Mouse (Mus musculus): Measurements from ENCODE around the gene Gm17349. TPM values are rescaled to one million over a fixed set of nuclear protein-coding genes. Genes with fewer than 3 reads are reported as not detected.
A peak's percentile ranks its signal among the peaks of the same experiment; 100 is the strongest.

Gm17349 gene
- total RNA-seq, 2 experiments from 2014 or later: not detected

DNA sequence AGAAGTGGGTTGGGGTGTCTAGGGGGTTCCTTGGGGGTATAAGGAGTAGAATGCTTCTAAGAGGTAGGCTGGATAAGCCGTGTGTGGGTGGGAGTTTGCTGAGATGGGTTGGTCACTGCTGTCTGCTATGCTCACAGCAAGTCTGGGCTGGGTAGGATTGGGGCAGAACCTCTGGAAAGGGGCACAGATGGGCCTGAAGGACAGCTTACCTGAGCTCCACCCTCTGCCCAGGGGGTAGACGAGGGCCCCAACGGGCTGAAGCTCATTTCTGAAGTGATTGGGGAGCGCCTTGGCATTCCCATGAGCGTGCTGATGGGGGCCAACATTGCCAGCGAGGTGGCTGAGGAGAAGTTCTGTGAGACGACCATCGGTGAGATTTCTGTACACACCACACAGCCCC, 14.6 kb upstream of the Gm17349 start:
- no peak for ATAC-seq (replicated peaks; ENCODE audit: low FRiP score, poor library complexity, severe bottlenecking)

DNA sequence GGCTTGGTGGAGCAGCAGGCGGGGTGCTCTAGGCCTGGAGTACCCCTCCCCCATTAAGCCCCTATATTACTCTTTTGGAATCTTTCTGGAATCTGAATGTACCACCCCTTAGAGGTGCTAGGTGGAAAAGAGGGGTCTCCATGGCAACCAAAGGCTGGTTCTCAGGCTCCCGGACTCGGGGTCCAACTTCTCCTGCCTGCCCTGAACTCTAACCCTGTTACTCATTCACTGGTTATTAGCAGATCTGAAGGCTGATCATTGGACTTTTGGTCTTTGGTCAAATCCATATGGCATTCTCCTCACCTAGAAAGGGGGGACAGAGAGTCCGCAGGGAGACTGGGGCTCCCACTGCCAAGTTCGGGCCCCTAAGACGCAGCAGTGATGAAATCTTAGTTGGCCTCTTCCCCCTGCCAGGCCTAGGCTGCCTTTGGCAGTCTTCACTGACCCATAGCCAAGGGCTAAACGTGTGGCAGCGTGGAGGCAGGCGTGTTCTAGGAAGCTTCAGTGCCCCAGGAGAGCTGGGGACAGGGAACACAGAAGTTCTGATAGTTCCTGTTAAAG, 13.3 kb upstream of the Gm17349 start:
- ATAC-seq (replicated peaks; ENCODE audit: low FRiP score, poor library complexity, severe bottlenecking): no peak

DNA sequence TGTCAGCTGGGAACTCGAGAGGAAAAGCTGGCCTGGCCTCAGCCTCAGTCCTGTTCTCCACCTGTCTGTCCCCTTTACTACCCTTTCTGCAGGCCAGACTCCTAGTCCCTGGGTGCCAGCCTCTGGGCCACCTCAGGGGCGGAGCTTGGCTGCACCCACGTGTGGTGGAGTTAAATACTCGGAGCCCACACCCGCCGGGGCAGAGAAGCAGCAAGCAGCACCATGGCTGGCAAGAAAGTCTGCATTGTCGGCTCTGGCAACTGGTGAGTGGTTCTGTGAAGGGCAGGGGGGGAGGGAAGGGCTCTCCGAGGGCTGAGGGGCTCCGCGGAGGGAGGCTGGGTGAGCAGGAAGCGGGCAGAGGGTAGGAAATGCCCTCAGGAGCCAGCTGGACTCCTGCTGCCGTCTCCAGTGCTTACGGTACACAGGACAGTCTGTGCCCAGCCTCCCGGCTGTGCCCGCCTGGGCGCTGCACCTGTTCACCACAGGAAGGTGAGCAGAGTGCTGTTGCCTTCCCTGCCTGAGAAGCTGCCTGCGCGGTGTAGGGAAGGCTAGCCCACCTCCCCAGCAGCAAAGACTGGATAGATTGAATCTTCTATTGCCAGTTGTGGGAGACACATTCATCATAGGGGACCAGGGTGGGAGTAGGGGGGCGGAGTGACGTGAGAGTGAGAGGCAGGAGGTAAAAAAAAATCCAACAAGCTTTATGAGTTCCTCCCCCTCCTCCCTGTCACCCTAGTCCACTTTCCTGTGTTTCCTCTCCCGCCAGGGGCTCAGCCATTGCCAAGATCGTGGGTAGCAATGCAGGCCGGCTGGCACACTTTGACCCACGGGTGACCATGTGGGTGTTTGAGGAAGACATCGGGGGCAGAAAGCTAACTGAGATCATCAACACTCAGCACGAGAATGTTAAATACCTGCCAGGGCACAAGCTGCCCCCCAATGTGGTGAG, 12.4 kb upstream of the Gm17349 start, which contains the start of gene Gpd1:
Gene Gpd1 (plus strand): TSS at position 130 of the 949 bp plus-strand sequence.
- no peak for ATAC-seq (replicated peaks; ENCODE audit: low FRiP score, poor library complexity, severe bottlenecking)

DNA sequence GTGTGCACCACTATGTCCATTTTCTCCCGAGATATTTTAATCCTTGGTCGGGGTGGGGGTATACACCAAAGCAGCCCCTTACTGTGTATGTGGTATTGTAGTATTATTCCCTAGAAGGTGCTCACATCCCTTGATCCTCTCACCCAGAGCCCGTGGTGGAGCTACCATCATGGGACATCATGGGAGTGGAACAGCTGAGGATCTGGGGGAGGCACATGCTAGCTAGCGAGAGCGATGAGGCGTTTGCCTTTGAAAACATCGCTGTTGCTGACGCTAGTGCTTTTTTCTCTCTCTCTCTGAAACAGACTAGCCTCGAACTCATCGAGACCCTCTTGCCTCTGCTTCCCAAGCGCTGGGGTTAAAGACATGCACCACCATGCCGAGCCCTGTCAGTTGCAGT, 11.5 kb upstream of the Gm17349 start:
- no peak for ATAC-seq (replicated peaks; ENCODE audit: low FRiP score, poor library complexity, severe bottlenecking)

DNA sequence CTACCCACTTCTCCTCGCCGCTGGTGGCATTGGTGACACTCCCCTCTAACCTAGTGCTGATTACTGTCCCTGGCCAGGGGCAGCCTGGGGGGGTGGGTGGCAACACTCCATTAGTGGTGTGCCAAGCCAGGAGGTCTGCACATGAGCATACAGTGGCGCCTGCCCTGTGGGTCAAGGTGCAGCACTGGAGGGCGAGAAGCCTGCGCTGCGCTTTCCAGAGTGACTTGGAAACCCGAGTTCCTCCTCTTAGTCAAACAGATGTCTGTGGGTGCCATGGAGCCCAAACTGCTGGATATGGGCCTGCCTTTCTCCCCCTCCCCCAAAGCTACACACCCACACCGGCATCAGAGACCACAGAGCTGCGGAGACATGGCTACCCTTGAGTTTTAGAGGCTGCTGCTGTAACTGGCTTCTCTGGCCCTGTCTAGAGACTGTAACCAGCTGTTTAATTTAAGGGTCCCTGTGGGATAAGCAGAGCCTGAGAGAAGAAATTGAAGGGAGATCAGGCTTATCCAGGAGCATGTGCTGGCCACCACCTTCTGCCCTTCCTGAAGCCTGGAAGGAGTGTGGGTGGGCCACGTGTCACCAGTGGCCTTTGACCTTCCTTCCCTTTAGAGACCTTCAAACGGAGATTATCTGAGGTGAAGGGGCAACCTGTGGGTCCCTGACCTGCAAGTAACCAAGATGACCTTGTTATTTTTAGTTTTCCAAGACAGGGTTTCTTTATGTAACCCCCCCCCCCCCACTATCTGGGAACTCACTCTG, 10.9 kb upstream of the Gm17349 start:
- ATAC-seq (replicated peaks; ENCODE audit: low FRiP score, poor library complexity, severe bottlenecking): peak; percentile 16

DNA sequence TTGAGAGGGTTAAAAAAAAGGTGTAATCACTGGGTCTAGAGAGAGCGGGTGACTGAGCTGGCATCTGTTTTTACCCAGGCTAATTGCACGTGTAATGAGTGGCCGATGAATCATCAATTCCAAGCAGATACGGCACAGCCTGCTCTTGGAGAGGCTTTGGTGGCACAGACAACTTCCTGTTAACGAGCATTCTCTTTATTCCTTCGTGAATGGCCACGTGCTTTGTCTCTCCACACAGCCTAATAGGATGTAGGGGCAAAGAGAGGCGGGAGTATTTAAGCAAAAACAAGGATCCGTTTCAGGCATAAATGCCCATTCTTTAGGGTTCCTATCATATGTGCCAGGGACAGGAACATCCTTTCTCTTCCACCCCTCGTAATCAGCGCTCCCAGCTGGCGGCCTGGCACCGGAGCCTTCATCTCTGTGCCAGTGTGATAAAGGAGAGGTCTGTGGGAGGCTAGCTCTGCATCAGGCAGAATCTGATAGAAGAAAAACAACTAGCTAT, 10.1 kb upstream of the Gm17349 start:
- ATAC-seq (replicated peaks; ENCODE audit: low FRiP score, poor library complexity, severe bottlenecking): peak; percentile 86

DNA sequence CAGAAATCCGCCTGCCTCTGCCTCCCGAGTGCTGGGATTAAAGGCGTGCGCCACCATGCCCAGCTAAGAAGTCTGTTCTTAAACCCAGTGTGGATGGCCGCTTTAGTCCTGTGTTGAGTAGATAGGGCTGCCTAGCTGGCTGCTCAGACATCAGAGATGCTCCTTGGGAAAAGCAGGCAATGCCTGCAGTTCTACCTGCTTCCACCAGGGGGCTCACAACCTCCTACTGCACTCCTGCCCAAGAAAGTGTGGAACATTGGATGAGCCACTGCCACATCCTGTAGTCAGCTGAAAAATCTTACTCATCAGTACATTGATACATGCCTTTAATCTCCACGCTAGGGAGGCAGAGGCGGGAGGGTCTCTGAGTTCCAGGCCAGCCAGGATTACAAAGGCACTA, 9.6 kb upstream of the Gm17349 start:
- ATAC-seq (replicated peaks; ENCODE audit: low FRiP score, poor library complexity, severe bottlenecking): peak; percentile 74

DNA sequence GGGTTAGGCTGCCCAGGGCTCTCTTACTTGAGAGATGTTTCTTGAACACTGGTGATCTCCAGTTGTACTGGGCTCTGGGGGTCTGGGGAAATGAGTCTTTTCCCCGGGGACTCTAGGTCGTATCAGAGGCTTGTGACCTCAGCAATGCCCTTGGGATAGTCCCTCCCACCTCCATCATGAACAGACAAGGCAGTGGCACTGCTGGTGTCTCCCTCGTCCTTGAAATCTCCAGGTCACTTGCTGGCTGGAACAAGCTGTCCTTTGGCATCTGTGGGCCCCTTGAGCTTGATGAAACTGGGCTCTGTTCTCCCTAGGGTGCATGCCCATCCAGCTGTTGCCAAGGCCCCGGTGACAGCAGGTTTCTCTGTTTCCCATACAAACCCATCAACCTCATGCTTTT, 8.9 kb upstream of the Gm17349 start:
- ATAC-seq (replicated peaks; ENCODE audit: low FRiP score, poor library complexity, severe bottlenecking): no peak

DNA sequence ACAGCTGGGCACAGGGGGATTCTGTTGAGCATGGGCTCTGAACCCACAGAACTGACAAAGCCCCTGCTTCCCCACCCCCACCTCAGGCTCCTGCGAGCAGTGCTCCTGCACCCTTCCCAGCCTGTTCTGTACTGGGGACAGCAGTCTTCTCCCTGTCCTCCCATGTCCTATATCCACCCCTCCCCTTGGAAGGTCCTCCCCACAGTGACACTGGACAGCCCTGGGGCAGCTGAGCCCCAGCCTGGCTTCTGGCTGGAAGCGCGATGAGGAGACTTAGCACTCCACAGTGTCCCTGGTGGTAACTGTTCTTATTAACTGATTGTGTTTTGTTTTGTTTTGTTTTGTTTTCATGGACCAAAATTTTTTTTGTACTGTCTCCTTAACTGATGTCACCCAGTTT, 8.3 kb upstream of the Gm17349 start:
- ATAC-seq (replicated peaks; ENCODE audit: low FRiP score, poor library complexity, severe bottlenecking): no peak

DNA sequence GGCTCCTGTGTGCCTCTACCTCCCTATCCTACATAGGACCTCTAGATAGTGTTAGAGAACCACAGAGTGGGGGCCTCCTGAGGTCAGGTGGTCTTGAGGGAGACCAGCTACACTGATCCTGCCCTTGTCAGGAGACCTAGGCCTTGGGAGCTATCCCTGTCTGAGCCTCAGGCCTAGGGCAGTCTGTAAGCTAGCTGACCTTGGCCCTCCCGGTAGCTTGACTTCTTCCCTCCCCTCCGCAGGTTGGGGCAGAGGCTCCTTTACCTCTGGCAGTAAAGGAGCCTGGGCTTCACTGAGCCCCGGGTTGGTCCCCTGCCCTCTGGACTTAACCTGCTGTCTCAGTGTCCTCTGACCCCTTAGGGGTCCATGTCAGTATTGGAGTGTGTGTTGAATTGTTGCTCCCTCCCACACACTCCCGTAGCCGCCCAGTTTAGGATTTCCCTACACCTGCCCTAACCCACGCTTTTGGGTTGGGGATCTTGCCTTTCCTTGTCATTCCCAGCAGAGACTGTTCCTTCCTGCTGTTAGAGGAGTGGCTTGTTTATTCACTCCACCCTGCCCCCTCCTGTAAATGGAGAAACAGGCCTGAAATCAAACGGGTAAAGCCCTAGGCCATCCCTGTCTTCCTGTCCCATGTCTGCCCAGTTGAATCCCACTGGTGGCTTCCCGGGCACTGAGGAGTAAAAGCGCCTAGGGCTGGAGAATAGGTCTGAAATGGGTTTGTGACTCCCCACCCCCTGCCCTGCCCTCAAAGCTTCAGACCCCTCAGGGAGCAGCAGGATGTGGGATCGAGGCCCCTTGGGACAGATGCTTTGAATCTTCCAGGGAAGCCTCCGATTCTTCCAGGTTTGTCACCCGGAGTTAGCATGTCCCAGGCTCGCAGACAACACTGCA, 7.6 kb upstream of the Gm17349 start:
- no peak for ATAC-seq (replicated peaks; ENCODE audit: low FRiP score, poor library complexity, severe bottlenecking)

DNA sequence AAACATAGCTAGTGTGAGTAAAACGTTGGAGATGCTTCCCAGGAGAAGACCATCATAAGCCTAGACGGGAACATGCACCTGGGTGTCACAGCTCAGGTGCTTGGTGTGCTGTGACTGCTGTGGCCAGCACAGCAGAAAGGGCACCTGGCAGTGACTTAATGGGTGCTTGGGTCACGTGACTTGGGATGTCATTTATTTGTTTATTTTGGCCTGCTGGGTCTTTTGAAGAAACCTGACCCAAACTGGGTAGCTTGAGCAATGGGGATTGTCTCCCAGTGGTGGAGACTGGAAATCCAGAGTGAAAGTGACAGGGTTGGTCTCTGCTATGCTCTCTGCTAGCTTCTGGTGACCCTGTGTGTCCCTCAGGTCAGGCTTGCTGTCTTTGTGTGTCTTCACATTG, 6.2 kb upstream of the Gm17349 start:
- ATAC-seq (replicated peaks; ENCODE audit: low FRiP score, poor library complexity, severe bottlenecking): no peak

DNA sequence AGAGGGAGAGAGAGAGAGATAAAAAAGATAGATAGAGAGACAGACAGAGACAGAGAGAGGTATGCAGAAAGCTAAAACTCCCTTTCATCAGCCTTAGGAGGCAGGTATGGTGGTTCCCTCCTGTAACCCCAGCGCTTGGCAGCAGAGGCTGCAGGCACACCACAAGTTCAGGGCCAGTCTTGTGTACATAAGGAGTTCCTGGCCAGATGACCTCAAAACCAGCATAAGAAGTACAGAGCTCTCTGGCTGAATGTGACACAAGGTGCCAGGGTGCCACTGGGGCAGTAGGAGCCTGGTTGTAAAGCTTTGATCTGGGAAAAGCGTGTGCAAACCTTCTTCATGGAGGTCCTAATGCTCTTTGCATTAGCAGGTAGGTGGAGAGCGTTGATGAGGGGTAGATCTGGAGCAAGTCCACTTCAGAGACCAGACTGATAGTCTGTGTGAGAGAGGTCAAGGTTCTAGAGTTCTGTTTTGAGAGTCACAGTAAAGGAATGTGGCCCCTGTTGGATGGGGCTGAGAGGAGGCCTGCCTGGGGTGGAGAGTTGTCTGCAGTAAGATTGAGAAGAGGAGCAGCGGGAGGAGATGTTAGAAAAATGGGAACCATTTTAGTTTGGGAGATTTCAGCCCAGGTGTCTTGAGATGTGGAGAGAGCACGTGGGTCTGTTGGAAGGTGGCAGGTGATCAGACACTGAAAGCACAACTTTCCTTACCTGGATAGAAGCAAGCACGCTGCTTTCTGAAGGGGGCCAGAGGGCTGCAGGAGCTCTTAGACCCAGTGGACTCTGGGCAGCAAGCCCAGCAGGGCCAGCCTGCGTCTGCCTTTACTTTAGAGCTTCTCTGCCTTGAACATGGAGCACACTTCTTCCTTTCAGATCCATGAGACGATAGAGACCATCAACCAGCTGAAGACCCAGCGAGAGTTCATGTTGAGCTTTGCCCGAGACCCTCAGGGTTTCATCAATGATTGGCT, 5.2 kb upstream of the Gm17349 start:
- ATAC-seq (replicated peaks; ENCODE audit: low FRiP score, poor library complexity, severe bottlenecking): no peak

DNA sequence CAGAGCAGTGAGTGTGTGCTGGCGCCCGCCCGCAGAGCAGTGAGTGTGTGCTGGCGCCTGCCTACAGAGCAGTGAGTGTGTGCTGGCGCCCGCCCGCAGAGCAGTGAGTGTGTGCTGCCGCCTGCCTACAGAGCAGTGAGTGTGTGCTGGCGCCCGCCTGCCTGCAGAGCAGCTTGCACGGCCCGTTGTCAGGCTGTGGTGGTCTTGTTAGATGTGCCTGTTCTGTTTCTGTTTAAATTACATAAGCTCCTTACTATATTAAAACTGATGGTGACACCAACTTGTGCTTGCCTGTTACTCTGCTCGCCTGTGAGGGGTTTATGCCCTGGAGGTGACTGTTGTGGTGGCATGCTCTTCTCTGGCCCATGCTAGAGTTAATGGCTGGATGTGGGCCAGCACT, 2.9 kb upstream of the Gm17349 start:
- no peak for ATAC-seq (replicated peaks; ENCODE audit: low FRiP score, poor library complexity, severe bottlenecking)

DNA sequence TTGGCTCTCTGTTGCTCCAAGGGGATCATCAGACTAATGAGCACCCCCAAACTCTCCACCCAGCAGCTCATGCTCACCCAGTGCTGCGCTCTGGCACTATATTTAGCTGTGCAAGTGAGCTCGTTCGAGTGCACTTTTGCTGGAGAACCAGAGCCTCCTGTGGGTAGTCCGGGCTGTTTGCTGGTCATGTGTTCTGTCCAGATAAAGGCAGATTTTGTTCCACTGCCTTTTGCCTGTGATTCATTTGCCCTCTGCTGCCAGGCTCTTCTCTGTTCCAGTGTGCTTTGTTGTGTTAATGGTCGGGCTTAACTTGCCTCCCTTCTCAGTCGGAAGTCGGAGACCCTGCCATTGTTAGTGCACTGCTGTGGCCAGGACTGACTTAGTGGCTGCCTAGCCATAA, 409 bp downstream of the Gm17349 start:
- no peak for ATAC-seq (replicated peaks; ENCODE audit: low FRiP score, poor library complexity, severe bottlenecking)

DNA sequence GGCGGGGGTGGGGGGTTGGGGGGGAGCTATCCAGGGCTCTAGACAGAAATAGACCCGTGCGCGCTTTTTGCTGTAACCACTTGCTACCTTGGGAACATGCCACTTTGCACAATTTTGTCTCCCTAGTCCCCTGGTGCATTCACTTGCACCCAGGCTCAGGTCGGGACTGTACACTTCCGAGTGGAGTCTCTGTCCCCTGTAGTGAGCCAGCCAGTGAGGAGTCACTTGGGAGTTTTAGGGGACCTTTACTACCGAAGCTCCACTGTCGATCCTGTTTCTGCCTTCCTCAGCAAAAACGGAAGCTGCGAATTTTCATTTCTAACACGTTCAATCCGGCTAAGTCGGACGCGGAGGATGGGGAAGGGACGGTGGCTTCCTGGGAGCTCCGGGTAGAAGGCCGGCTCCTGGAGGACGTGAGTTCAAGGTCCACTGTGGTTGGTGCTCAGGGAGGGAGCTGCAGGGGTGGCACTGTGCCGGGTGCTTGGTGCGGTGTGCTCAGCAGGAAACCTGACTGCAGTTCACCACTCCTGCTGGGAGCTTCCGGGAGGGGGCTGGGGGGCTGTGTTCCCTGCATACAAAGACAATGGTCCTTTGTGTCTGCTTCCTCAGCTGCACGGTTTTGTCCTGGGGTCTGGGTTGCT, 1.1 kb downstream of the Gm17349 start:
- no peak for ATAC-seq (replicated peaks; ENCODE audit: low FRiP score, poor library complexity, severe bottlenecking)

DNA sequence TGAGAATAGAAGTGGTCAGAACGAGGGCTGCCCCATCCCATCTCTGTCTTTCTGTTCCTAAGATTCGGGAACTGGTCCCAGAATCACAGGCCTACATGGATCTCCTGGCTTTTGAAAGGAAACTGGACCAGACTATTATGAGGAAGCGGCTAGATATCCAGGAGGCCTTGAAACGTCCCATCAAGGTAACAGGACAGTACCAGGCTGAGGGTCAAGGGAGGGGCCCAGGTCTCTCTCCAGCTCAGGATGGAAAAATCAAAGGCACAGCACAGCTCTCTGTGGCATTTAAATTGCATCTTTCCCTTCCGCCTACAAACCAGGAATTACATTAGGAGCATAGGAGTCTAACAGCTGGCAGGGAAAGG, 1.6 kb downstream of the Gm17349 start:
- no peak for ATAC-seq (replicated peaks; ENCODE audit: low FRiP score, poor library complexity, severe bottlenecking)

DNA sequence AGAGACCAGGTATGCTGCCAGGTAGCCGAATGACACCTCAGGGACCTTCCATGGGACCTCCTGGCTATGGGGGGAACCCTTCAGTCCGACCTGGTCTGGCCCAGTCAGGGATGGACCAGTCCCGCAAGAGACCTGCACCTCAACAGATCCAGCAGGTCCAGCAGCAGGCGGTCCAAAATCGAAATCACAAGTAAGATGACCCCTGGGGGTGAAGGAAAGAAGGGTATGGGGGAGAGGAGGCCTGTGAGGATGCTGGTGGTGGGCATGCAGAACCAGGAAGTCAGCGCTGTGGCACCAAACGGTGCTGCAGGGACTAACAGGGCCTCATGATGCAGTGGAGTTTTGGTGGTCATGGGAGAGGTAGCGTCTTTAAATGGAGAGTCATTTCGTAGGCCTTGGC, 2.2 kb downstream of the Gm17349 start:
- no peak for ATAC-seq (replicated peaks; ENCODE audit: low FRiP score, poor library complexity, severe bottlenecking)

All from erythroid progenitor cell, adult 5-6 weeks (primary cell).